Mouse (Mus musculus) telencephalon, adult 2 months (tissue): ENCODE data around the gene Krtap28-10.

Experiments used
- DNase-seq: peaks from one replicate; pipeline ENCODE4 v3.0.0-alpha.2; 2011; ENCODE audit warnings: low read depth, low spot score

The Krtap28-10 gene

GRCm38 (mm10) chr1:83042380-83042779, at the start of gene Krtap28-10:
Krtap28-10 (minus strand) TSS chr1:83042480.
- DNase-seq, result no peak

- no peak for DNase-seq
Measured at GRCm38 (mm10) chr1:83091268-83091667, 49.0 kb upstream of the Krtap28-10 start.

DNA sequence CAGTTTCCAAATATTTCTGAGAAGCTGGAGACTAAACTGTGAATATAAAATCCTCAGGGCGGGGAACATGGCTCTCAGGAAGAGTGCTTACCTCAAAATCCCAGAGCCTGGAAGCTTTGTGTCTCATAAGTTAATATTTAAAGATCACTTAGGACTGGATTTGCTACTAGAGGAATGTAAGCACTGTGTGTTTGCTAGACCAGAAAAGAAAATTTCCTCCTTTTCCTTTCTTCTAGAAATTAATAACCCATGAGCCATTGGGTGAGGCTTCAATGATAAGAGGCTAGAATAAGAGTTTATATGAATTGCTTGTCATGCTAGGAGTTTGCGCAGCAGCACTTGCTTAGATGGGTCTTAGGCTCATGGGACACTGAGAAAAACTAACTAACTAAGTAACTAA, 42.5 kb upstream of the Krtap28-10 start:
- DNase-seq, result no peak

- DNase-seq, result no peak
Measured at GRCm38 (mm10) chr1:83077016-83077415, 34.7 kb upstream of the Krtap28-10 start.

- no peak for DNase-seq
Measured at GRCm38 (mm10) chr1:83076190-83076917, 34.1 kb upstream of the Krtap28-10 start.

DNA sequence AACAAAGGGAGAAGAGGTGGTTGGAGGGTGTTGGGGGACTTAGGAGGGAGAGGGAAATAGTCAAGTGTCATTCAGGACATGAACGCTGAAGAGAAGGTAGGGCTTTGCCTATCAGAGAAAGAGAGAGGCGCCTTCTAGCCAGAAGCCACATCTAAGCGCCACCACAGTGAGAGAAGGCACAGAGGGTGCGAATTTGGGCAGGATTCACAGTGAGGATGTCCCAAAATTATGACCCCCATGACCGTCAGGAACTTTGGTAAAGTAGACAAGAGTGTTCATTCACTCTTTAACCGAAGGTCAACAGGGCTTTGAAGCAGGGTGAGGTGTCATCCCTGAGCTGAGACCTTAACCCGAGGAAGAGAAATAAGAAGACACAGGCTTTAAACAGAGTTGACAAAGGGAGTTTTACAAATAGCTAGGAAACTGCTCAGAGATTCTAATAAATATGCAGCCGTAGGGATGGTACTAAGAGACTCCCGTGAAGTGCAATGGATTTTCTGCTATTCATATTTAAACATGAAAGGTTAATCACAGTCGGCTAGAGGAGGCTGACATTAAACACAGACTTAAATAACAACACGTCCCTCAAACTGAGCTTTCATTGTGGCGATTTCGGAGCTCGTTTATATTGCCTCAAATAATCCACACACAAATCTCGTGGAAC, 33.4 kb upstream of the Krtap28-10 start:
- DNase-seq, result no peak

GRCm38 (mm10) chr1:83067205-83067604, 24.9 kb upstream of the Krtap28-10 start:
- DNase-seq, result no peak

DNA sequence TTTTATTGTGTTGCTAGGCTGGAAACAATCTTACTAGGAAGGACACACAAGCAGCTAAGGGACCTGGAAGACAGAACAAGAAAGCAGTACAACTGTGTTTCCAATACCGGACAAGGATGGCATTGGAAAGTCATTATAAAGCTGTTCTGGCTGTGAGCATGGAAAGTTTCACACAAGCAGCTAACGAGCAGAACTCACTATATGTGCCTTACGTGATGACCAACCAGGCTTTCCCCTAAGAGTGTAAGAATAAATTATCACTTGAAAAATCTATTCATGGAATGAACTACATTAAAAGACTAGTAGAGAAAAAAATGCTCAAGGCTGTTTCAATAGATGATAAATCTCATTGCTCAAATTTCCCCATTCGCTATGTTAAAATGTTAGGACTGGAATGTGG, 24.3 kb upstream of the Krtap28-10 start:
- DNase-seq, result no peak

GRCm38 (mm10) chr1:83064851-83065250, 22.6 kb upstream of the Krtap28-10 start:
- no peak for DNase-seq

DNA sequence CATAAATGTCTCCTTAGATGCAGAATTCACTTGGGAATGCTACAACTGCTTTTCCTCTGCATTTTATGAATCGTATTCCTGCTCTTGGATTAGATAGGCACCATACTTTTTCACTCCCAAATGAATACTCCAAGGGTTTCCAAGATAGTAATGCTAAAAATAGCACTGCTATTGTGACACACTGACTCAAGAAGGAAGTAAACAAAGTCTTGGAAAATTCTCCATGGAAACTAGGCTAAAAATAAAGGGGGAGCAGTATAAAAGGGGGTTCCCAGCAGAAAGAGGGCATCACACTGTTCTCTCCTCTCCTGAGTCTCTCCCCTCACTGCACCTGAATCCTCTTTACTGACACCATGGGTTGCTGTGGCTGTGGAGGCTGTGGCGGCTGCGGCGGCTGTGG, 18.4 kb upstream of the Krtap28-10 start, which contains the start of gene Krtap28-13:
Krtap28-13 (plus strand) TSS at position 288 of the 400 bp plus-strand sequence.
- DNase-seq, result no peak

DNA sequence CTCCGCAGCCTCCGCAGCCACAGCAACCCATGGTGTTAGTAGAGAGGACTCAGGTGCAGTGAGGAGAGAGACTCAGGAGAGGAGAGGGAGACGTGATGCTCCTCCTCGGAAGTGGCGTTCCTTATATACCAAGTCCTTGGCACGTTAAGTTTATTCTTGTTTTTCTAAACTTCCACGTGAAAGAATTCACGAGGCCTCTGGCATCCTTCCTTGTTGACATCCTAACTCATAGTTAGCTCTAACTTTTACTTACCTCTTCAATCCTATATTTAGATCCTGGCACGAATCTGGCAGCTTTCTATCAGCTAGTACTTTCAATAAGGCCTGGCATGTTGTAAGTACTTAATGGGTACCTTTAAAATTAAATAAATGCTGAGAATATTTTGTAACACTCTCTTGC, 17.0 kb upstream of the Krtap28-10 start, which contains the start of gene A030005K14Rik:
A030005K14Rik (minus strand) TSS at position 101 of the 400 bp plus-strand sequence.
- no peak for DNase-seq

DNA sequence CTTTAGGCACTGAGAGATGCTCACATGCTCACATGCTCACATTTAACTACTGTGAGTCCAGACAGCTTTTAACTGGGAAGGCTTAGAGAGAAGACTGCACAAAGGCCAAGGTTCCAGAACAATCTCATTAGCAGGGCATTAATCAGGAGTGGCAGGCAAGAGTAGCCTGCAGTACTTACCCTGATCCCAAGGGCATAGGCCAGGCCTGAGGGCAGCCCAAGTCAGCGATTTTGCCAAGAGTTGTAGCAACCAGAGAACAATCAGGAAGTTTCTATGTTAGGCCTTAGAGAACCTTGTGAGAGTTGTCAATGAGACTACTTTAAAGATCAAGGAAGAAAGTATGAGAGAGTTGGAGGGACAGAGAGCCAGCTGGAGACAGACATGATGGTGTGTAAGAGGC, 16.2 kb upstream of the Krtap28-10 start:
- no peak for DNase-seq

DNA sequence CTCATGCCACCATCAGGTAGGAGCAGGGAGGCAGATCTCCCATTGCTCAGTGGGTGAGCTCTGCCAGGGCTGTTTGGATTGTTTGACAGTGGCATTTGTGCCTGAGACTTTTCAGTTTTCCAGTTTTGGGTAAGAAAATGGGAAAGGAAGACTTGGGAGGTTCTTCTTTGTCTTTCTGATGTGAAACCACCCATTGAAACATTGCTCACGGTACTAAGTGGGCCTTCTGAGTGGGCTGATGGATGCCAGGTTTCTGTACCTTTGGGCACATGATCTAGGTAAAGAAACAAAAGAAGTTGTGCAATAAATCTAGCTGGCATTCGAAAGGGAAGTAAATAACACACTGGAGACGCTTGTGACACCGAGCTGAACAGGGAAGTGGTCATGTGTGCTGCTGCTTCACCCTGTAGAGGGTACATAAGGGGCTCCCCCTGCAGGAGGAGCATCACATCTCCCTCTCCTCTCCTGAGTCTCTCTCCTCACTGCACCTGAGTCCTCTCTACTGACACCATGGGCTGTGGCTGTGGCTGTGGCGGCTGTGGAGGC, 2.7 kb upstream of the Krtap28-10 start, which contains the start of gene Gm47969:
Gm47969 (plus strand) TSS at position 51 of the 546 bp plus-strand sequence.
- no peak for DNase-seq

GRCm38 (mm10) chr1:83039080-83039479, 3.2 kb downstream of the Krtap28-10 start:
- no peak for DNase-seq

GRCm38 (mm10) chr1:83038109-83038672, 4.1 kb downstream of the Krtap28-10 start, which contains the start of gene Slc19a3:
Slc19a3 (minus strand) TSS chr1:83038448.
- DNase-seq, result peak; percentile 47

DNA sequence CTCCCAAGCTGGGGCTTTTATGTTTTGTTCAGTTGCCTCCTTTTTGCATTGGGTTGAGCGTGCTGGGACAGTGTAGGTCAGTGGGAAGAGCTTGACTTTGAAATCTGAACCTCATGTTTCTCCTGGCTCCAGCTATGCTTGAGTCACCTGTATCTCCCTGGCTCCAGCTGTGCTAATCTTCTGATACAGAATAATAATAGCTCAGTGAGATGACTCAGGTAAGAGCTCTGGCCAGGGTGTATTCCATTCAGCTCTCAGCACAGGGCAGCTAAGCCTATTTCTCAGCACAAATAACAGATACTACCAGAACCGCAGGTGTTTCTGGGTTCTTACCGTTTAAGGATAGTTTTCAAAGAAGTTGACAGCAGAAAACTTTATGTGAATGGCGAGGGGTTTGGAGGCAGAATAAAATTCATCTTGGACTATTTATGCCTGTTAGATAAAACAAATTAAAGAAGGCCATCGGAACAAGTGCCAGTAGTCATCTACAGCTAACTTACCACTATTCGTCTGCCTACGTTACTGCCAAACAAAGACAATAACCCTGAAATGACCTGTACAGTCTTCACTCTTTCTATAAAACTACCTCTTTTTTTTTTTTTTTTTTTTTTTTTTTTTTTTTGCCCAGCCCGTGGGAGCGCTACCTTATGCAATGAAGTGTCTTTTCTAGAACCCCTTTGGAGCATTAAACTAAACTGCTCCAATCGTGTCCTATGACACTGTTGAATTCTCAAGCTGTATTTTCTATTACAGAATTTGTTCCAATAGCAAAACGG, 5.2 kb downstream of the Krtap28-10 start:
- DNase-seq, result no peak

GRCm38 (mm10) chr1:83034509-83034908, 7.8 kb downstream of the Krtap28-10 start:
- no peak for DNase-seq

DNA sequence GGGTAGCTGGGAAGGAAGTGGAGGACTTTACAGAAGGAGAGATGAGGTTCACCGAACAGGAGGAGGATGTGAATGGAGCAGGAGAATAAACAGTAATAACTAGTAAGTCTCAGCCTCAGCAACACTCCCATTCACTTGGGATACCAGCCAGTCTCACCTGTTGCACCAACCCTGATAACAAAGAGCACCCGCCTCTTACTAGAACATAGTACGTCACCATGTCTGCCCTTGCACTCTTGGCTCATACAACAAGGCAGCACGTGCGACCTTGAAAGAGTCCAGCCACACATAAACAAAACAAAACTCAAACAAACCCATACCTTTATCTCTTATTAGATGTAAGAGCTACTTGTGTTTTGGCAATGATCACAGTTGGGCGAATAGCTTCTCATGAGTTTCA, 9.8 kb downstream of the Krtap28-10 start:
- no peak for DNase-seq

DNA sequence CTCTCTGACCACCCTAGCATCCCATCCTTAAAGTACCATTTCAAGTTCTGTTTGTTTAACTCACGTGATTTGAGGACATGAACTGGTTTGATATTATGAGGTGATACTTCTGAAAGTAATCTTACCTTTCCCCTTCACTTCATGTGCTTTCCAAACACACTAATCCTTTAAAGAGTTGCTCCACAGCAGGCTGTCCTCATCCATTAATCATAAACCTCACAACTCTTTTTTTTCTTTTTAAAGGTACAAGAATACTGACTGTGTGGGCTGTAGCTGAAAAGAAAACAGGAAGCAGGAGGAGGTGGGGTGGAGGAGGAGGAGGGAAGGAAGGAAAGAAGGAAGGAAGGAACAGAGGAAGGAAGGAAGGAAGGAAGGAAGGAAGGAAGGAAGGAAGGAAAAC, 10.3 kb downstream of the Krtap28-10 start:
- DNase-seq, result no peak

DNA sequence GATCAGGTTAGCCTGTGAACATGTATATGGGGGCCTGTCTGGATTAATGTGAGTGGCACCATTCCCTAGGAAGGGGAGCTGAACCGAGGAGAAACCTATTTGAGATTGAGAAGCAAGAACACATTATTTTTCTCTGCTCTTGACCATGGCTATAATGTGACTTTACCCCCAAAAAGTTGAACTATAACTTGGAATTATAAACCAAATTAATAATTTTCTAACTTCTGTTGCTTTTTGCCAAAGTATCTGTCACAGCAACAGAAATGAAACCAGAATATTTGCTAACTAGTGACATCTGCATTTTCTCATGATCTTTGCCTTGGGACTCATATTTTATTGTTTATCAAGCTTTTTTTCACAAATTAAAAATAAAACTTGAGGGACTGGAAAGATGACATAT, 25.7 kb downstream of the Krtap28-10 start:
- no peak for DNase-seq

- no peak for DNase-seq
Measured at GRCm38 (mm10) chr1:83015329-83015879, 26.9 kb downstream of the Krtap28-10 start.
